Comparison of ENCODE assay signal across 8 mouse cellular contexts in genomic region chr10:110918414-110919391, GRCm38 (mm10). TPM values are rescaled to one million over a fixed set of nuclear protein-coding genes. Genes with fewer than 3 reads are reported as not detected.
DNase-seq lines count a peak whose midpoint lies in the region; ATAC-seq lines count a peak whose summit lies in the region.

No protein-coding gene starts in this region.

- 19% methylated on average over 26 of the region's 26 CpGs for WGBS in forebrain, embryonic 10.5 days
- WGBS in hindbrain, embryonic 16.5 days, result 18% methylated on average over 26 of the region's 26 CpGs

- peaks cover 4% of the 10 kb centered on the region for H3K36me3 ChIP-seq in forebrain, embryonic 10.5 days (replicated peaks)
- no peaks in the 10 kb centered on the region for H3K36me3 ChIP-seq in hindbrain, embryonic 16.5 days (ENCODE audit: control insufficient read depth, insufficient read depth, low read length)

- peak overlapping the region; percentile 92 for H3K4me2 ChIP-seq in hindbrain, embryonic 16.5 days (ENCODE audit: low read length)

- peak overlapping the region; percentile 67 for H3K4me3 ChIP-seq in forebrain, embryonic 10.5 days
- H3K4me3 ChIP-seq in hindbrain, embryonic 16.5 days (ENCODE audit: low read length), result peak overlapping the region; percentile 74

- peak overlapping the region; percentile 96 for H3K27ac ChIP-seq in forebrain, embryonic 10.5 days
- H3K27ac ChIP-seq in hindbrain, embryonic 16.5 days (ENCODE audit: low read depth, low read length), result peak overlapping the region; percentile 85

- H3K27me3 ChIP-seq in forebrain, embryonic 10.5 days (ENCODE audit: poor library complexity, severe bottlenecking), result no peaks in the 10 kb centered on the region
- no peaks in the 10 kb centered on the region for H3K27me3 ChIP-seq in hindbrain, embryonic 16.5 days (replicated peaks; ENCODE audit: control insufficient read depth, insufficient read depth, low read length)

- 0 out of 2 replicates have a peak, but pooled peaks cover 3% of the 10 kb centered on the region for H3K9me3 ChIP-seq in forebrain, embryonic 10.5 days
- no peaks in the 10 kb centered on the region for H3K9me3 ChIP-seq in hindbrain, embryonic 16.5 days (ENCODE audit: control insufficient read depth, low read length)

- no peak for ATAC-seq in hindbrain, embryonic 16.5 days

- DNase-seq in thymus, postnatal 4 days, result peak; percentile 30
- DNase-seq in thymus, postnatal 14 days, result no peak
- DNase-seq in forebrain, embryonic 10.5 days (ENCODE audit: extremely low spot score, low spot score), result peak; percentile 43
- peak; percentile 53 for DNase-seq in mesoderm, embryonic 11.5 days (ENCODE audit: low read depth, low spot score)
- DNase-seq in left cerebral cortex, postnatal 14 days (ENCODE audit: low spot score in 2 of 2), result no peak
- no peak for DNase-seq in right cerebral cortex, adult 2 months (ENCODE audit: low spot score in 2 of 2)
- no peak for DNase-seq in gastrocnemius, postnatal 14 days

- peak overlapping the region; percentile 88 for H3K9ac ChIP-seq in hindbrain, embryonic 16.5 days (ENCODE audit: low read depth, low read length)

- H3K4me1 ChIP-seq in forebrain, embryonic 10.5 days, result peaks cover 51% of the 10 kb centered on the region
- H3K4me1 ChIP-seq in hindbrain, embryonic 16.5 days (ENCODE audit: control insufficient read depth, insufficient read depth, low read depth, low read length), result peaks cover 12% of the 10 kb centered on the region

- intact Hi-C loops in left cerebral cortex, postnatal 14 days (cut with DNase I), result no loop called here
- intact Hi-C loops in gastrocnemius, postnatal 14 days (cut with DNase I; ENCODE audit: low total_unique reads), result no loop called here

RNA-seq across cellular contexts. Expression of gene Csrp2, which starts 0.9 kb away (rescaled TPM):
- polyA plus RNA-seq in forebrain, embryonic 10.5 days (2016; fragmentation: Nextera tagmentation; extraction: Ambion mirVana), result 197 and 204 TPM in 2 replicates
- 120 and 121 TPM in 2 replicates for polyA plus RNA-seq in hindbrain, embryonic 16.5 days (2015; fragmentation: Nextera tagmentation; extraction: Ambion mirVana)
- total RNA-seq in left cerebral cortex, postnatal 14 days (2021), result 10 to 100 TPM; 26.3 to 30.3 TPM
- 10 to 100 TPM; 28.1 to 28.6 TPM for total RNA-seq in gastrocnemius, postnatal 14 days (2021)

Comparison
In these comparisons a context has a peak if more than half of its experiments do, and no peak if none do; other contexts are left out.
1. DNase-seq: peak in thymus, postnatal 4 days (single experiment), forebrain, embryonic 10.5 days (single experiment) and mesoderm, embryonic 11.5 days (single experiment); none in thymus, postnatal 14 days (single experiment), left cerebral cortex, postnatal 14 days (0 of 2), right cerebral cortex, adult 2 months (0 of 2) and gastrocnemius, postnatal 14 days (single experiment).